In genomic region chr7:140959181-140959901, GRCm38 (mm10) we compare ENCODE assay signal across 9 mouse cellular contexts. TPM values are rescaled to one million over a fixed set of nuclear protein-coding genes. Genes with fewer than 3 reads are reported as not detected.
DNase-seq lines count a peak whose midpoint lies in the region; ATAC-seq and TF ChIP-seq lines count a peak whose summit lies in the region.
"Had no signal": no experiment of that assay in that cellular context is flagged by ENCODE, and none has a peak within 500 bp of the region (broad histone marks: within the 10 kb centered on the region; RNA-seq: fewer than 3 reads in every experiment).

No protein-coding gene starts in this region.

- ATAC-seq in megakaryocyte, adult 5-6 weeks (ENCODE audit: poor library complexity, severe bottlenecking), result peak; percentile 50
- no peak for ATAC-seq in midbrain, embryonic 16.5 days

- intact Hi-C loops in gastrocnemius, adult 2 months (cut with DNase I), result loop anchor here (2.0 kb wide), 2 partner anchors 49 to 53 kb away; no protein-coding TSS in a partner anchor
- intact Hi-C loops in gastrocnemius, postnatal 36 days (cut with DNase I), result loop anchor here (5.0 kb wide), 1 partner anchor 88 kb away; no protein-coding TSS in a partner anchor

- no peak overlapping the region for H3K4me2 ChIP-seq in midbrain, embryonic 16.5 days (ENCODE audit: low read length)

- peak; percentile 59 for TF ChIP-seq CTCF in gastrocnemius, adult 2 months (IDR thresholded peaks at IDR 0.05)

- no peaks in the 10 kb centered on the region for H3K36me3 ChIP-seq in midbrain, embryonic 16.5 days (ENCODE audit: control insufficient read depth, insufficient read depth, low read length)

- WGBS in midbrain, embryonic 16.5 days, result 4% methylated on average over 9 of the region's 9 CpGs

- no peak overlapping the region for H3K4me3 ChIP-seq in gastrocnemius, adult 2 months
- no peak overlapping the region for H3K4me3 ChIP-seq in midbrain, embryonic 16.5 days (ENCODE audit: low read depth, low read length)

- peak; percentile 52 for DNase-seq in gastrocnemius, adult 2 months
- DNase-seq in gastrocnemius, postnatal 36 days, result no peak
- DNase-seq in right cerebral cortex, adult 18-20 months, result peak; percentile 17
- no peak for DNase-seq in right cerebral cortex, postnatal 25 days
- DNase-seq in cerebellum, postnatal 14 days, result peak; percentile 48 to 61
- DNase-seq in induced T-regulatory cell, adult 2 months (ENCODE audit: low read depth), result peak; percentile 82

- no peaks in the 10 kb centered on the region for H3K27me3 ChIP-seq in midbrain, embryonic 16.5 days (ENCODE audit: control insufficient read depth, insufficient read depth, low read depth, low read length)

- H3K4me1 ChIP-seq in midbrain, embryonic 16.5 days (ENCODE audit: control insufficient read depth, insufficient read depth, low read length), result peaks cover 7% of the 10 kb centered on the region

- peak overlapping the region; percentile 74 for H3K27ac ChIP-seq in gastrocnemius, adult 2 months
- no peak overlapping the region for H3K27ac ChIP-seq in midbrain, embryonic 16.5 days (ENCODE audit: low read length)

- no peaks in the 10 kb centered on the region for H3K9me3 ChIP-seq in midbrain, embryonic 16.5 days (replicated peaks; ENCODE audit: control insufficient read depth, low read length, poor library complexity, severe bottlenecking)

- no peak overlapping the region for H3K9ac ChIP-seq in midbrain, embryonic 16.5 days (ENCODE audit: low read depth, low read length)

RNA-seq across cellular contexts. Expression of gene Ifitm2, which starts 3.6 kb away (rescaled TPM):
- total RNA-seq in gastrocnemius, adult 2 months (2021), result 10 to 100 TPM; 42.2 to 82.6 TPM
- 10 to 100 TPM; 50.9 to 51.8 TPM for total RNA-seq in gastrocnemius, postnatal 36 days (2021)
- 773 and 813 TPM in 2 replicates for total RNA-seq in megakaryocyte, adult 5-6 weeks (2015)
- 401 and 447 TPM in 2 replicates for total RNA-seq in megakaryocyte, adult 5-6 weeks (2017)
- polyA plus RNA-seq in midbrain, embryonic 16.5 days (2015; fragmentation: Nextera tagmentation; extraction: Ambion mirVana), result 118 and 129 TPM in 2 replicates

RNA-seq across cellular contexts. Expression of gene Gm45717, which starts 3.6 kb away (rescaled TPM):
- total RNA-seq in gastrocnemius, adult 2 months (2021), result not detected
- not detected for total RNA-seq in gastrocnemius, postnatal 36 days (2021)
- total RNA-seq in megakaryocyte, adult 5-6 weeks (2015), result not detected in 2 replicates
- total RNA-seq in megakaryocyte, adult 5-6 weeks (2017), result 0.88 TPM in 1 of 2 replicates, not detected in the other
- polyA plus RNA-seq in midbrain, embryonic 16.5 days (2015; fragmentation: Nextera tagmentation; extraction: Ambion mirVana), result not detected in 2 replicates
- total RNA-seq: layer of hippocampus, postnatal 25 days had no signal

RNA-seq across cellular contexts. Expression of gene Ifitm1, which starts 7.7 kb away (rescaled TPM):
- 1 to 10 TPM in 1 of 2 experiments, under 1 TPM in 1; 0.69 to 1.4 TPM for total RNA-seq in gastrocnemius, adult 2 months (2021)
- total RNA-seq in gastrocnemius, postnatal 36 days (2021), result under 1 TPM in 1 of 2 experiments, not detected in 1; 0.77 TPM
- total RNA-seq in megakaryocyte, adult 5-6 weeks (2015), result 110 and 111 TPM in 2 replicates
- 48.4 and 56.3 TPM in 2 replicates for total RNA-seq in megakaryocyte, adult 5-6 weeks (2017)
- 9.0 and 11.1 TPM in 2 replicates for polyA plus RNA-seq in midbrain, embryonic 16.5 days (2015; fragmentation: Nextera tagmentation; extraction: Ambion mirVana)

RNA-seq across cellular contexts. Expression of gene Ifitm5, which starts 9.2 kb away (rescaled TPM):
- under 1 TPM in 1 of 2 experiments, not detected in 1; 0.33 TPM for total RNA-seq in gastrocnemius, adult 2 months (2021)
- under 1 TPM in 1 of 2 experiments, not detected in 1; 0.35 TPM for total RNA-seq in gastrocnemius, postnatal 36 days (2021)
- 0.78 and 2.3 TPM in 2 replicates for total RNA-seq in megakaryocyte, adult 5-6 weeks (2015)
- 1.3 TPM in 1 of 2 replicates, not detected in the other for total RNA-seq in megakaryocyte, adult 5-6 weeks (2017)
- polyA plus RNA-seq in midbrain, embryonic 16.5 days (2015; fragmentation: Nextera tagmentation; extraction: Ambion mirVana), result 0.29 and 1.3 TPM in 2 replicates
- total RNA-seq: layer of hippocampus, postnatal 25 days had no signal

RNA-seq across cellular contexts. Expression of gene Pgghg, which starts 18.1 kb away (rescaled TPM):
- total RNA-seq in gastrocnemius, adult 2 months (2021), result 1 to 10 TPM; 3.8 to 5.6 TPM
- 1 to 10 TPM; 3.6 to 4.6 TPM for total RNA-seq in gastrocnemius, postnatal 36 days (2021)
- total RNA-seq in megakaryocyte, adult 5-6 weeks (2015), result 8.7 and 9.3 TPM in 2 replicates
- 7.8 and 10.2 TPM in 2 replicates for total RNA-seq in megakaryocyte, adult 5-6 weeks (2017)
- polyA plus RNA-seq in midbrain, embryonic 16.5 days (2015; fragmentation: Nextera tagmentation; extraction: Ambion mirVana), result 5.4 and 6.3 TPM in 2 replicates

Comparison
In these comparisons a context has a peak if more than half of its experiments do, and no peak if none do; other contexts are left out.
1. DNase-seq: peak in gastrocnemius, adult 2 months (single experiment), right cerebral cortex, adult 18-20 months (single experiment), cerebellum, postnatal 14 days (2 of 2) and induced T-regulatory cell, adult 2 months (single experiment); none in gastrocnemius, postnatal 36 days (0 of 2) and right cerebral cortex, postnatal 25 days (single experiment).
2. RNA of gene Ifitm2, which starts 3.6 kb away (total RNA-seq): 401 to 813 TPM in megakaryocyte, adult 5-6 weeks; 42.2 to 82.6 TPM in gastrocnemius, adult 2 months and 50.9 to 51.8 TPM in gastrocnemius, postnatal 36 days; every median in the first group is over 4 times any median in the second.
3. RNA of gene Ifitm1, which starts 7.7 kb away (total RNA-seq): 48.4 to 111 TPM in megakaryocyte, adult 5-6 weeks; 0.69 to 1.4 TPM in gastrocnemius, adult 2 months and 0.77 TPM in gastrocnemius, postnatal 36 days; every median in the first group is over 10 times any median in the second.